Mouse (Mus musculus) neural tube, embryonic 11.5 days (tissue): ENCODE measurements around the gene Bbc3. TPM values are rescaled to one million over a fixed set of nuclear protein-coding genes. Genes with fewer than 3 reads are reported as not detected.
"Not testable (repeated sequence)": the region's sequence is repeated elsewhere in the genome, so short reads cannot be mapped to it uniquely, and the experiment has no call there.

Source experiments
- ATAC-seq: fragments of 200-750 bp; cut with Nextera tagmentation; 2 replicates; pipeline ENCODE4 v1.8.0; 2017; ENCODE audit warnings: moderate number of reproducible peaks, mild to moderate bottlenecking, moderate TSS enrichment, moderate library complexity; ENCODE audit not compliant: insufficient read depth, low FRiP score, low TSS enrichment
- DNase-seq: peaks from one replicate; pipeline ENCODE4 v3.0.0-alpha.2; 2015; ENCODE audit warnings: low spot score
- H3K27ac ChIP-seq: fragments of 300-500 bp; sonication (generic); 2 replicates; pipeline ENCODE4 v1.5.1; 2014; ENCODE audit warnings: low read depth, mild to moderate bottlenecking, low read length
- H3K27me3 ChIP-seq: fragments of 300-500 bp; sonication (generic); 2 replicates; pipeline ENCODE4 v1.6.1; 2014; ENCODE audit warnings: mild to moderate bottlenecking, low read length, mixed read lengths; ENCODE audit not compliant: control insufficient read depth, insufficient read depth
- H3K36me3 ChIP-seq: fragments of 300-500 bp; sonication (generic); 2 replicates; pipeline ENCODE4 v1.6.1; 2014; ENCODE audit warnings: mild to moderate bottlenecking, low read length, moderate library complexity, mixed read lengths; ENCODE audit not compliant: control insufficient read depth, insufficient read depth
- H3K4me1 ChIP-seq: fragments of 300-500 bp; sonication (generic); 2 replicates; pipeline ENCODE4 v1.6.1; 2014; ENCODE audit warnings: low read length, mixed read lengths; ENCODE audit not compliant: control insufficient read depth, insufficient read depth
- H3K4me2 ChIP-seq: fragments of 300-500 bp; sonication (generic); 2 replicates; pipeline ENCODE4 v1.6.1; 2014; ENCODE audit warnings: low read depth, mild to moderate bottlenecking, moderate library complexity
- H3K4me3 ChIP-seq: fragments of 300-500 bp; sonication (generic); 2 replicates; pipeline ENCODE4 v1.5.1; 2014; ENCODE audit warnings: low read depth, low read length
- H3K9ac ChIP-seq: fragments of 300-500 bp; sonication (generic); 2 replicates; pipeline ENCODE4 v1.6.1; 2014; ENCODE audit warnings: mild to moderate bottlenecking, low read length
- H3K9me3 ChIP-seq: fragments of 300-500 bp; sonication (generic); 2 replicates; pipeline ENCODE4 v1.6.1; 2016; ENCODE audit warnings: low read length; ENCODE audit not compliant: control insufficient read depth
- WGBS: fragments of 180-500 bp; shearing (Covaris S2); extraction: QIAGEN DNeasy Blood & Tissue Kit; methylation state at CpG from one replicate; pipeline ENCODE4 v1.1.7; 2014; 5-methylcytosine and 5-hydroxymethylcytosine counted together
- polyA plus RNA-seq: library from polyadenylated mRNA; unstranded; fragments of >200 nt; fragmentation: Nextera tagmentation; extraction: Ambion mirVana; gene quantifications from 2 replicates; pipeline ENCODE4 v1.2.1, GENCODE M21; 2014

The Bbc3 gene
- 8.4 and 11.9 TPM in 2 replicates for polyA plus RNA-seq

- WGBS: 60% methylated on average over 1 of the region's 1 CpGs
Observed at GRCm38 (mm10) chr7:16308093-16308492, at the start of gene Bbc3. TSS of gene Bbc3 (plus strand) at chr7:16308393.

DNA sequence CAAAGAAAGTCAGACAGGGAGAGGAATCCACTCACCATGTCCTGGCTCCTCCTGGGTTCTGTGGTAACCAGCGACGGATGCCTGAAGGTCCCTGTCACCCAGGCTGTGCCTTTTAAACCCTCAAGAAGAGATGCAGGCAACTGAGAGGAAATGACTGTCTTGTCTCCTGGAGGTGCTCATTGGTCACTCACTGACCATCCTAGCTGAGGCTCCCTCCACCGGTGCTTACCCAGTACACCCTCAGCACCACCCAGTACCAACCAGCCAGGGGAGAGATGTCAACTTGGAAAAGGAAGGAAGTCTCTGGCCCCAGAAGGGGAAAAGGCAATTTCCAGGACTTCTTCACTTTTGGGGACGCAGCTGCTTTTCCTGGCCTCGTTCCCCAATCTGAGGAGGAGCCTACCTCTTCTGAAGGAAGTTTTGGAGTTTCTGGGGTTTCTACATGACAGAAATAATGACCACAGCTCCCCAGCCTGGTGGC lies 49.0 kb upstream of the Bbc3 start, which contains the start of gene C5ar1:
TSS of gene C5ar1 (minus strand) at position 431 of the 481 bp plus-strand sequence.
- H3K4me1 ChIP-seq: no peaks in the 10 kb centered on the region
- no peaks in the 10 kb centered on the region for H3K27me3 ChIP-seq
- no peak within 1 kb of the TSS for H3K27ac ChIP-seq
- DNase-seq (no peak), ATAC-seq (no peak)
- H3K36me3 ChIP-seq: no peaks in the 10 kb centered on the region
- no peaks in the 10 kb centered on the region for H3K9me3 ChIP-seq
- no peak within 1 kb of the TSS for H3K9ac ChIP-seq
- H3K4me2 ChIP-seq: no peak within 1 kb of the TSS
- H3K4me3 ChIP-seq: no peak within 1 kb of the TSS
- WGBS: 90% methylated on average over 5 of the region's 5 CpGs

More at GRCm38 (mm10) chr7:16308093-16308492, at the start of gene Bbc3:
- H3K27ac ChIP-seq, H3K36me3 ChIP-seq, DNase-seq, H3K9me3 ChIP-seq, ATAC-seq, H3K27me3 ChIP-seq: not testable (repeated sequence)
- H3K4me1 ChIP-seq: peaks cover 34% of the 10 kb centered on the region
- H3K4me2 ChIP-seq: peak within 1 kb of the TSS; percentile 99
- peak within 1 kb of the TSS; percentile 76 for H3K4me3 ChIP-seq
- peak within 1 kb of the TSS; percentile 57 for H3K9ac ChIP-seq

DNA sequence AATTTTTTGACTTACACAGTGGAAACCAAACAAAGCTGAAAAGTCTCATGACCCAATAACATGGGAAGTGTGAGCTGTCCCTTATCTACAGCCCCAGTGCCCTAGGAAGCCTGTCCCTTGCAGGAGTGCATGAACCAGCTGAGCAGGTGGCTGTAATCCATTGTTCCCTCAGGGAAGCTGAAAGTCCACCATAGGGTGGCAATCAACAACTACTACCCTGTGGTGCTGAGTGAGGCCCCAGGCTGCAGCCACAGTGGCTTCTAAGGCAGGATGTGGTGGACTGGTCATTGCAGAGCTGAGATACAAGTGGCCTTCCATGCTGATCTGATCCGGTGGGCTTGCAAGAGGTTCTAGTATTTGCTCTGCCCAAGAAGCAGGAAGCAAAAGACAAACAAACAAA lies 47.1 kb upstream of the Bbc3 start:
- no peak overlapping the region for H3K4me3 ChIP-seq
- WGBS: 68% methylated on average over 1 of the region's 1 CpGs
- H3K4me1 ChIP-seq: no peaks in the 10 kb centered on the region
- ATAC-seq (no peak), DNase-seq (no peak)
- H3K4me2 ChIP-seq: no peak overlapping the region
- no peaks in the 10 kb centered on the region for H3K36me3 ChIP-seq
- H3K27ac ChIP-seq: no peak overlapping the region
- no peaks in the 10 kb centered on the region for H3K27me3 ChIP-seq
- H3K9ac ChIP-seq: no peak overlapping the region
- no peaks in the 10 kb centered on the region for H3K9me3 ChIP-seq

DNA sequence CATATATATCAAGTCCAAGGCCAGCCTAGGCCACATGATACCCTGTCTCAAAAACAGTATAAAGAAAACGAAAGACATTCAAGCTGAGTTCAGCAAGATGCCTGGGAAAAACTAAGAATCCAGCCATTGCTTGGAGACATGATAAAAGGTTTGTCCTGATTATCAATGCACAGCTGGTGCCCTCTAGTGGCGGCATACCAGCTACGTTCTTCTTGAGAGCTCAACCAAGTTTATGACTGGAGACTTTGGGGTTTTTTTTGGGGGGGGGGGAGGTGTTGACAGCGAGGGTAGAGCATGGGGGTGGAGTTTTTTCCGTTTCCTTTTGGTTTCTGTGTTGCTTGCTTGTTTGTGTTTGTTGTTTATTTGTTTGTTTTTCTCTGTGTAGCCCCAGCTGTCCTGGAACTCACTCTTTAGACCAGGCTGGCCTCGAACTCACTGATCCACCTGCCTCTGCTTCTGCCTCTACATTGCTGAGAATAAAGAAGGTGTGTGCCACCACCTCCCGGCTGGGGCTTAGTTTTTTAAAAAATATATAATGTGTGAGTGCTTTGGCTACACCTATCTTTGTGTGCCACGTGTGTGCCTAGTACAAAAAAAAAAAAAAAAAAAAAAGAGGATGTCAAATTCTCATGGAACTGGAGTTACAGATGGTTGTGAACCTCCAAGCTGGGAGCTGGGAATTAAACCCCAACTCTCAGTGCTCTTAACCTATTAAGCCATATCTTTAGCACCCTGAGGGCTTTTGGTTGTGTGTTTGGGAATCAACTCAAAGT lies 45.0 kb upstream of the Bbc3 start:
- Histone ChIP-seq H3K4me3 (no peak overlapping the region), H3K36me3 (no peaks in the 10 kb centered on the region), H3K4me1 (no peaks in the 10 kb centered on the region), H3K27ac (no peak overlapping the region), H3K4me2 (no peak overlapping the region), H3K9me3 (no peaks in the 10 kb centered on the region), H3K27me3 (no peaks in the 10 kb centered on the region), H3K9ac (no peak overlapping the region)
- 31% methylated on average over 8 of the region's 8 CpGs for WGBS
- DNase-seq (peak; percentile 76), ATAC-seq (no peak)

DNA sequence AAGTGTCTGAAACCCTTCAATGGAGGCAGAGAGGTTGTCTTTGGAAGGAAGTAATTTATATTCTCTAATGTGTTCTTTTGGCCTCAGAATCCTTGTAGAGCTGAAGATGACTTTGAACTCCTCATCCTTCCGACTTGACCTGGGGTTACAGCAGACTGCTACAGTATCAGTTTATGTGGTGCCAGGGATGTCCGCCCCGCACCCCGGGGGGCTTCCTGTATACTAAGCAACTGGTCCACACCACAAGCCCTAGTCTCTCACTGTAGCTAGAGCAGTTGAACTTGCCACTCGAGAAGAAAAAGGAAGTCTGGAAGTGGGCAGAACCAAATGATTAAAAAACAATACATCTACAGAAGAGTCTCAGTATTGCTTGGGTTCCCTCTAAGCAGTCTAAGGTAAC lies 44.4 kb upstream of the Bbc3 start:
- no peak for ATAC-seq
- Histone ChIP-seq H3K27me3 (no peaks in the 10 kb centered on the region), H3K9me3 (no peaks in the 10 kb centered on the region), H3K9ac (no peak overlapping the region), H3K4me1 (no peaks in the 10 kb centered on the region), H3K36me3 (no peaks in the 10 kb centered on the region), H3K27ac (no peak overlapping the region), H3K4me2 (no peak overlapping the region), H3K4me3 (no peak overlapping the region)
- no peak for DNase-seq
- 80% methylated on average over 5 of the region's 5 CpGs for WGBS

DNA sequence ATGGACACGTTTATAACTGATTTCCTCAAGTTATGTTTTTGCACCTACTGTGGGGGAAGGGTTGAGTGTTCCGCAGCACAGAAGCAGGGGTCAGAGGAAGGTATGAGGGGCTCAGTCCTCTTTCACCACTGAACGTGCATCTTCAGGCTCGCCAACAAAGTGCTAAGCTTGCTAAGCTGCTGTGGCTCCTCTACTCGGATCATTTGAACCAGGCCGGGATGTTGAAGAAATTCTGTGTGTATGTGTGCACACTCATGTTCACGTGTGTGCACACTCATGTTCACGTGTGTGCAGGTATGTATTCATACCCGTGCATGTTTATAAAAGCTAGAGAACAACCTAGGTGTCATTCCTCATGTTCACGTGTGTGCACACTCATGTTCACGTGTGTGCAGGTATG lies 42.3 kb upstream of the Bbc3 start:
- Histone ChIP-seq H3K4me2 (no peak overlapping the region), H3K4me3 (no peak overlapping the region), H3K9me3 (no peaks in the 10 kb centered on the region), H3K9ac (no peak overlapping the region), H3K27ac (no peak overlapping the region), H3K27me3 (no peaks in the 10 kb centered on the region), H3K4me1 (no peaks in the 10 kb centered on the region), H3K36me3 (no peaks in the 10 kb centered on the region)
- WGBS: 85% methylated on average over 11 of the region's 11 CpGs
- DNase-seq (no peak), ATAC-seq (no peak)

DNA sequence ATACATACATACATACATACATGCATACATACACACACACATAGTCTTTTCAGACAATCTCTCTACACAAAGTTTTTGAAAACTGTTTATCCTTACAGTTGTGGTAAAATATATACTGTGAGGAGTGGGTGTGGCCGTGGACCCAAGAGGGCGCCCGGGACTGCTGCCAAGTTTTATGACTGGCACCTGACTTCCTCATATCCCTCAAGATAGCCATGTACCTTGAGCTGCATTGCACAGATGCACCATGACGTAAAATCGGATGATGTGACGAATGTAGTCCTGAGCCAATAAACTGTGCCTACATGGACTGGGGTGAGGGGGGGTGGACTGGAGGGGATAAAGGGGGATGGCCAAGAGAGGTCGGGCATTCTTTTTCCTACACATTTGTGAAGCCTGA lies 41.6 kb upstream of the Bbc3 start:
- DNase-seq, H3K27me3 ChIP-seq, H3K27ac ChIP-seq, H3K4me3 ChIP-seq, H3K4me1 ChIP-seq, H3K9ac ChIP-seq, ATAC-seq, H3K9me3 ChIP-seq, H3K4me2 ChIP-seq, H3K36me3 ChIP-seq: not testable (repeated sequence)
- 88% methylated on average over 7 of the region's 7 CpGs for WGBS

- H3K4me2 ChIP-seq: no peak overlapping the region
- H3K4me3 ChIP-seq: no peak overlapping the region
- ATAC-seq (no peak), DNase-seq (no peak)
- no peak overlapping the region for H3K27ac ChIP-seq
- H3K27me3 ChIP-seq: 0 out of 2 replicates have a peak, but pooled peaks cover 2% of the 10 kb centered on the region
- 77% methylated on average over 1 of the region's 1 CpGs for WGBS
- no peak overlapping the region for H3K9ac ChIP-seq
- H3K9me3 ChIP-seq: no peaks in the 10 kb centered on the region
- peaks cover 14% of the 10 kb centered on the region for H3K4me1 ChIP-seq
- H3K36me3 ChIP-seq: no peaks in the 10 kb centered on the region; the same call in 1 of the 2 replicates
Observed at GRCm38 (mm10) chr7:16271139-16271538, 37.1 kb upstream of the Bbc3 start.

- H3K36me3 ChIP-seq: no peaks in the 10 kb centered on the region; the same call in 1 of the 2 replicates
- 0 out of 2 replicates have a peak, but pooled peaks cover 2% of the 10 kb centered on the region for H3K27me3 ChIP-seq
- peak overlapping the region; percentile 85 for H3K27ac ChIP-seq
- H3K9ac ChIP-seq: peak overlapping the region; percentile 80
- H3K4me3 ChIP-seq: peak overlapping the region; percentile 75
- peak overlapping the region; percentile 97 for H3K4me2 ChIP-seq
- DNase-seq (peak; percentile 72), ATAC-seq (peak; percentile 77)
- H3K4me1 ChIP-seq: peaks cover 14% of the 10 kb centered on the region
- whole genome bisulfite sequencing: 0% methylated on average over 45 of the region's 46 CpGs
- H3K9me3 ChIP-seq: no peaks in the 10 kb centered on the region
Observed at GRCm38 (mm10) chr7:16272681-16273080, 35.5 kb upstream of the Bbc3 start.
